Comparison of ENCODE assay signal across 9 mouse cellular contexts in the genomic region with DNA sequence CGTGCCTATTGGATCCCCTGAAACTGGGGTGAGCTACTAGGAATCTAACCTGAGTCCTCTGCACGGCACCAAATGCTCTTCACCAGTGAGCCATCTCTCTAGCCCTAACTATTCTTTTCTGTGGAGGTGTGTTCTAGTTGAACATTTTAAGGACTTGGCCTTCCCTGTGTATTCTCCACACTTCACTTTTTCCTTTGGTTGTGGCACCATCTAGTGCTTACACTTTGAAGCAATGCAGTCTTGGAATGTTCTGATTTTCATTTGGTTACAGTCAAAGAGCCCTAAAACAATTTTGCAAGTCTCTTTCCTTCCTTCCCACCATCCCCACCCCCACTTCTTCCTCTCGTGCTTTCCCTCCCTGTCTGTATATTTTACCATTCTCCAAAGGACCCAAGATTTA. TPM values are rescaled to one million over a fixed set of nuclear protein-coding genes. Genes with fewer than 3 reads are reported as not detected.
A peak's percentile ranks its signal among the peaks of the same experiment; 100 is the strongest.
DNase-seq lines count a peak whose midpoint lies in the region; ATAC-seq lines count a peak whose summit lies in the region.
"Had no signal": no experiment of that assay in that cellular context is flagged by ENCODE, and none has a peak within 500 bp of the region (broad histone marks: within the 10 kb centered on the region; RNA-seq: fewer than 3 reads in every experiment).

No protein-coding gene starts in this region.

- H3K9me3 ChIP-seq in forebrain, embryonic 14.5 days (replicated peaks; ENCODE audit: control insufficient read depth, low read length): no peaks in the 10 kb centered on the region
- H3K9me3 ChIP-seq in forebrain, embryonic 12.5 days: no peaks in the 10 kb centered on the region
- no peaks in the 10 kb centered on the region for H3K9me3 ChIP-seq in midbrain, embryonic 14.5 days (ENCODE audit: control insufficient read depth, low read length)
- no peaks in the 10 kb centered on the region for H3K9me3 ChIP-seq in midbrain, embryonic 13.5 days
- H3K9me3 ChIP-seq: limb, embryonic 12.5 days had no signal

- intact Hi-C loops in left cerebral cortex, postnatal 25 days (cut with DNase I): loop anchor here (1.0 to 5.0 kb wide), 2 partner anchors 164 to 229 kb away; partner anchors contain the start of gene Strip2

- peak; percentile 61 for DNase-seq in forebrain, embryonic 14.5 days (ENCODE audit: low spot score)
- DNase-seq in midbrain, embryonic 14.5 days: peak; percentile 69
- DNase-seq in embryo, embryonic 10.5 days (ENCODE audit: low spot score): peak; percentile 21
- DNase-seq in left cerebral cortex, postnatal 25 days (ENCODE audit: low spot score in 2 of 2): peak; percentile 30 to 67
- DNase-seq in natural killer cell, adult 2 months (ENCODE audit: low spot score in 2 of 2): no peak

- no peak for ATAC-seq in forebrain, embryonic 14.5 days
- ATAC-seq in forebrain, embryonic 12.5 days (ENCODE audit: low FRiP score): no peak
- ATAC-seq in midbrain, embryonic 14.5 days (ENCODE audit: low FRiP score, low TSS enrichment): no peak
- ATAC-seq in midbrain, embryonic 13.5 days: no peak
- no peak for ATAC-seq in megakaryocyte, adult 5-6 weeks (ENCODE audit: poor library complexity, severe bottlenecking)

- no peaks in the 10 kb centered on the region for H3K27me3 ChIP-seq in forebrain, embryonic 14.5 days (replicated peaks; ENCODE audit: control insufficient read depth, insufficient read depth, low read length)
- H3K27me3 ChIP-seq in forebrain, embryonic 12.5 days: no peaks in the 10 kb centered on the region
- no peaks in the 10 kb centered on the region for H3K27me3 ChIP-seq in midbrain, embryonic 14.5 days (ENCODE audit: control insufficient read depth, insufficient read depth, low read length)
- H3K27me3 ChIP-seq in midbrain, embryonic 13.5 days: peaks cover 6% of the 10 kb centered on the region; the same call in 1 of the 2 replicates
- H3K27me3 ChIP-seq: limb, embryonic 12.5 days had no signal

- H3K27ac ChIP-seq in forebrain, embryonic 14.5 days (ENCODE audit: low read depth, low read length): no peak overlapping the region
- H3K27ac ChIP-seq in forebrain, embryonic 12.5 days: no peak overlapping the region
- H3K27ac ChIP-seq in midbrain, embryonic 14.5 days (replicated peaks; ENCODE audit: low read depth, low read length): no peak overlapping the region
- no peak overlapping the region for H3K27ac ChIP-seq in midbrain, embryonic 13.5 days
- H3K27ac ChIP-seq: limb, embryonic 12.5 days had no signal

- H3K9ac ChIP-seq in forebrain, embryonic 14.5 days (ENCODE audit: low read length): no peak overlapping the region
- no peak overlapping the region for H3K9ac ChIP-seq in forebrain, embryonic 12.5 days
- no peak overlapping the region for H3K9ac ChIP-seq in midbrain, embryonic 14.5 days (replicated peaks; ENCODE audit: low read length)
- no peak overlapping the region for H3K9ac ChIP-seq in midbrain, embryonic 13.5 days (replicated peaks)
- H3K9ac ChIP-seq: limb, embryonic 12.5 days had no signal

- H3K4me2 ChIP-seq in forebrain, embryonic 14.5 days (ENCODE audit: low read length): no peak overlapping the region
- H3K4me2 ChIP-seq in forebrain, embryonic 12.5 days: no peak overlapping the region
- H3K4me2 ChIP-seq in midbrain, embryonic 14.5 days (ENCODE audit: low read length): no peak overlapping the region
- no peak overlapping the region for H3K4me2 ChIP-seq in midbrain, embryonic 13.5 days (replicated peaks)
- H3K4me2 ChIP-seq: limb, embryonic 12.5 days had no signal

- H3K4me1 ChIP-seq in forebrain, embryonic 14.5 days (ENCODE audit: control insufficient read depth, insufficient read depth, low read length): peaks cover 13% of the 10 kb centered on the region
- peaks cover 71% of the 10 kb centered on the region for H3K4me1 ChIP-seq in forebrain, embryonic 12.5 days
- 0 out of 2 replicates have a peak, but pooled peaks cover 10% of the 10 kb centered on the region for H3K4me1 ChIP-seq in midbrain, embryonic 14.5 days (ENCODE audit: control insufficient read depth, insufficient read depth, low read length)
- peaks cover 54% of the 10 kb centered on the region for H3K4me1 ChIP-seq in midbrain, embryonic 13.5 days (replicated peaks)

- no peaks in the 10 kb centered on the region for H3K36me3 ChIP-seq in forebrain, embryonic 14.5 days (ENCODE audit: control insufficient read depth, insufficient read depth, low read length)
- H3K36me3 ChIP-seq in forebrain, embryonic 12.5 days (replicated peaks): no peaks in the 10 kb centered on the region
- H3K36me3 ChIP-seq in midbrain, embryonic 14.5 days (ENCODE audit: control insufficient read depth, insufficient read depth, low read length): no peaks in the 10 kb centered on the region
- no peaks in the 10 kb centered on the region for H3K36me3 ChIP-seq in midbrain, embryonic 13.5 days
- H3K36me3 ChIP-seq: limb, embryonic 12.5 days had no signal

- 70% methylated on average over 3 of the region's 3 CpGs for WGBS in forebrain, embryonic 14.5 days
- 79% methylated on average over 3 of the region's 3 CpGs for WGBS in forebrain, embryonic 12.5 days
- 79% methylated on average over 3 of the region's 3 CpGs for WGBS in midbrain, embryonic 14.5 days
- 80% methylated on average over 3 of the region's 3 CpGs for WGBS in midbrain, embryonic 13.5 days

- H3K4me3 ChIP-seq in forebrain, embryonic 14.5 days (ENCODE audit: low read depth, low read length): no peak overlapping the region
- H3K4me3 ChIP-seq in forebrain, embryonic 12.5 days (replicated peaks): no peak overlapping the region
- no peak overlapping the region for H3K4me3 ChIP-seq in midbrain, embryonic 14.5 days (replicated peaks; ENCODE audit: low read depth, low read length)
- H3K4me3 ChIP-seq in midbrain, embryonic 13.5 days (replicated peaks): no peak overlapping the region
- H3K4me3 ChIP-seq: limb, embryonic 12.5 days had no signal

RNA-seq across cellular contexts. Expression of gene Nrf1, which starts 33.6 kb away (rescaled TPM):
- polyA plus RNA-seq in forebrain, embryonic 14.5 days (2014; fragmentation: Nextera tagmentation; extraction: Ambion mirVana): 46.5 and 48.7 TPM in 2 replicates
- polyA plus RNA-seq in forebrain, embryonic 12.5 days (2016; fragmentation: Nextera tagmentation; extraction: Ambion mirVana): 82.4 and 83.4 TPM in 2 replicates
- 32.2 and 42.8 TPM in 2 replicates for polyA plus RNA-seq in midbrain, embryonic 14.5 days (2014; fragmentation: Nextera tagmentation; extraction: Ambion mirVana)
- 57.1 and 58.2 TPM in 2 replicates for polyA plus RNA-seq in midbrain, embryonic 13.5 days (2015; fragmentation: Nextera tagmentation; extraction: Ambion mirVana)
- total RNA-seq in left cerebral cortex, postnatal 25 days (2021): 10 to 100 TPM; 23.6 to 26.8 TPM
- 37.1 and 39.6 TPM in 2 replicates for total RNA-seq in megakaryocyte, adult 5-6 weeks (2015)
- 69.9 and 84.5 TPM in 2 replicates for total RNA-seq in megakaryocyte, adult 5-6 weeks (2017)

Comparison
In these comparisons a context has a peak if more than half of its experiments do, and no peak if none do; other contexts are left out.
1. DNase-seq: peak in forebrain, embryonic 14.5 days (single experiment), midbrain, embryonic 14.5 days (single experiment), embryo, embryonic 10.5 days (single experiment) and left cerebral cortex, postnatal 25 days (2 of 2); none in natural killer cell, adult 2 months (0 of 2).